Mouse (Mus musculus) hindbrain, embryonic 12.5 days (tissue): ENCODE results near the gene Cib3. TPM values are rescaled to one million over a fixed set of nuclear protein-coding genes. Genes with fewer than 3 reads are reported as not detected.
A peak's percentile ranks its signal among the peaks of the same experiment; 100 is the strongest.

Source experiments
- ATAC-seq: fragments of 200-750 bp; cut with Nextera tagmentation; 2 replicates; pipeline ENCODE4 v1.8.0; 2017; ENCODE audit warnings: moderate TSS enrichment; ENCODE audit not compliant: low FRiP score
- H3K27ac ChIP-seq: fragments of 300-500 bp; sonication (generic); 2 replicates; pipeline ENCODE4 v1.5.1; 2016; ENCODE audit warnings: mild to moderate bottlenecking
- H3K27me3 ChIP-seq: fragments of 300-500 bp; sonication (generic); 2 replicates; pipeline ENCODE4 v1.6.1; 2016; ENCODE audit warnings: mild to moderate bottlenecking
- H3K36me3 ChIP-seq: fragments of 300-500 bp; sonication (generic); 2 replicates; pipeline ENCODE4 v1.6.1; 2016; ENCODE audit warnings: mild to moderate bottlenecking
- H3K4me1 ChIP-seq: fragments of 300-500 bp; sonication (generic); 2 replicates; pipeline ENCODE4 v1.6.1; 2016
- H3K4me2 ChIP-seq: fragments of 300-500 bp; sonication (generic); replicated peaks from 2 replicates; pipeline ENCODE4 v1.6.1; 2016; ENCODE audit warnings: mild to moderate bottlenecking
- H3K4me3 ChIP-seq: fragments of 300-500 bp; sonication (generic); 2 replicates; pipeline ENCODE4 v1.5.1; 2016; ENCODE audit warnings: mild to moderate bottlenecking
- H3K9ac ChIP-seq: fragments of 300-500 bp; sonication (generic); 2 replicates; pipeline ENCODE4 v1.6.1; 2016; ENCODE audit warnings: mild to moderate bottlenecking, moderate library complexity
- H3K9me3 ChIP-seq: fragments of 300-500 bp; sonication (generic); replicated peaks from 2 replicates; pipeline ENCODE4 v1.6.1; 2016; ENCODE audit warnings: mild to moderate bottlenecking
- WGBS: fragments of 180-500 bp; shearing (Covaris S2); methylation state at CpG from one replicate; pipeline ENCODE4 v1.1.7; 2016; 5-methylcytosine and 5-hydroxymethylcytosine counted together
- polyA plus RNA-seq: library from polyadenylated mRNA; unstranded; fragments of >200 nt; fragmentation: Nextera tagmentation; extraction: Ambion mirVana; gene quantifications from 2 replicates; pipeline ENCODE4 v1.2.1, GENCODE M21; 2016

Gene Cib3
- polyA plus RNA-seq, 1 experiment from 2014 or later = not detected

DNA sequence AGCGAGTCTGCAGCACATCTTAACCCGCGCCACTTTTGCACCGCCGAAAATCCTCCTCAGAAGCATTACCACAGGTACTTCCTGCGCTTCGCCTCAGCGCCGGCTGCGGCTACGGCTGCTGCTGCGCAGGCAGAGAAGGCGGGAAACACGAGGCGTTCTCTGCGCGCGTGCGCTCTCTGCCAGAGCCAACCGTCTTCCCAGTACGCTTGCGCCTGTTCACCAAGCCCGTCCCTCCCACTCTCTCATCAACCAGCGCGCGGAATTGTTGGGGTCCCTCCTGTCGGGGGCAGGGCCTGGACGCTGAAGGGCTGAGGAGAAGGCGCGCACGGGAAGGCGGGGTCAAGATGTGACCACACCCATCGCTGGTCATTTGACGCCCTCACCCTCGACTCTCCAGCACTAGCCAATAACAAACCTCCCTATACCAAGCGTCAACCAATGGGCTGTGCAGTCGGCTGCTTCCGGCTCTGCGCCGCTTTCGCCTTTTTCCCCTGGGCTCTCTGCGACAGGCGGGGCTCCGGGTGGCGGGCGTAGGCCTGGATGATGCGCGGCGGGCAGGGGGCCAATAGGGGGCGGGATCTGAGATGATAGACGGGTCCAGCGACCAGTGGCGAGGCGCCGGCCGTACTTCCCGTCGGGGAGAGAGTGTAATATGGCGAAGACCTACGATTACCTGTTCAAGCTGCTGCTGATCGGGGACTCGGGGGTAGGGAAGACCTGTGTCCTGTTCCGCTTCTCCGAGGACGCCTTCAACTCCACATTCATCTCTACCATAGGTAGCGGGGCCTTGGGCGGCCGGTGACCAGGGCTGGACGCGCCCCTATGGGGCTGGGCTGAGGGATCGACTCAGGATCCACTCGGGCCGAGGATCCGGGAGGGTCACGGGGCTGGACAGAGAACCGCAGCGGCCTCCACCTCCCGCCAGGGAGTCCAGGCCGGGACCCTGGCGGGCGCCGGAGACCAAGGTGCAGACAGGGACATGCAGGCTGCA lies 51.6 kb downstream of the Cib3 start, which contains the start of gene Rab8a:
Rab8a (plus strand) TSS at position 494 of the 991 bp plus-strand sequence.
- Histone ChIP-seq H3K27me3 (no peaks in the 10 kb centered on the region), H3K9me3 (no peaks in the 10 kb centered on the region), H3K9ac (peak within 1 kb of the TSS; percentile 96), H3K4me3 (peak within 1 kb of the TSS; percentile 93), H3K4me1 (peaks cover 14% of the 10 kb centered on the region), H3K4me2 (peak within 1 kb of the TSS; percentile 93), H3K27ac (peak within 1 kb of the TSS; percentile 80), H3K36me3 (peaks cover 14% of the 10 kb centered on the region; the same call in 1 of the 2 replicates)
- peak; percentile 100 for ATAC-seq
- under 1% methylated on average over 80 of the region's 82 CpGs for WGBS

GRCm38 (mm10) chr8:72160007-72160406 lies 52.6 kb downstream of the Cib3 start:
- no peak for ATAC-seq
- no peaks in the 10 kb centered on the region for H3K9me3 ChIP-seq
- H3K36me3 ChIP-seq = 0 out of 2 replicates have a peak, but pooled peaks cover 10% of the 10 kb centered on the region
- peak overlapping the region; percentile 93 for H3K4me3 ChIP-seq
- no peak overlapping the region for H3K9ac ChIP-seq
- H3K27ac ChIP-seq = no peak overlapping the region
- no peaks in the 10 kb centered on the region for H3K27me3 ChIP-seq
- H3K4me1 ChIP-seq = peaks cover 14% of the 10 kb centered on the region
- H3K4me2 ChIP-seq = peak overlapping the region; percentile 65
- WGBS = 66% methylated on average over 3 of the region's 3 CpGs

DNA sequence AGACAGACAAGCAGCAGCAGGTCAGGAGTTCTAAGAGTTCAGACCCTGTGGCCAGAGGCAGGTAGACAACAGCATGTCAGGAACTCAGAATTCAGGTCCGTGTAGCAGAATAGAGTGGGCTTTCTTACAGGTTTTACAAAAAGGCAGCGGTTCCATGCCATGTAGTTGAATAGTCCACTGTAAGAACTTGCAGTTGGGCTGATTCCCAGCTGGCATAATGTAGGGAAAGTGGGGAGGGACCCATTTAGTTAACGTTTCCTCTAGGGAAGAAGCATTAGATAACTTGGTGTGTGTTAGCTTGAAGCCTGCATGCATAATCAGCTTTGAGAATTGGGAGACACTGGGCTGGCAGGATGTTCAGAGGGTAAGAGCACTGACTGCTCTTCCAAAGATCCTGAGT lies 53.9 kb downstream of the Cib3 start:
- H3K27me3 ChIP-seq = no peaks in the 10 kb centered on the region
- H3K9me3 ChIP-seq = no peaks in the 10 kb centered on the region
- no peak overlapping the region for H3K4me2 ChIP-seq
- 71% methylated on average over 3 of the region's 3 CpGs for WGBS
- peaks cover 14% of the 10 kb centered on the region for H3K4me1 ChIP-seq
- ATAC-seq = no peak
- H3K9ac ChIP-seq = no peak overlapping the region
- H3K4me3 ChIP-seq = no peak overlapping the region
- no peak overlapping the region for H3K27ac ChIP-seq
- 0 out of 2 replicates have a peak, but pooled peaks cover 9% of the 10 kb centered on the region for H3K36me3 ChIP-seq

DNA sequence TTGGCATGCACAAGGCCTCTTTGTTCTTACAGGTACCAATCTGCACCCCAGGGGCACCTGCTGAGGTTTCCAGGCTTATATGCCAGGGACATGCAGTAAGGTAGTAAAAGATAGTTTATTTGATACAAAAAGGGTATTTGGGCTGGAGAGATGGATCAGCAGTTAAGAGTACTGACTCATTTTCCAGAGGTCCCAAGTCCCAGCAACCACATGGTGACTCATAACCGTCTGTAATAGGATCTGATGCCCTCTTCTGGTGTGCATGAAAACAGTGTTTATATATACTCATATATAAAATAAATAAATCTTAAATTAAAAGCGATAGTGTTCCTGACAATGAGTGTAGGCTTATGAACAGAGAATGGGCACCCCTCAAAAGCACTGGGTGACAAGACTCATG lies 54.5 kb downstream of the Cib3 start:
- no peak overlapping the region for H3K4me3 ChIP-seq
- H3K9ac ChIP-seq = no peak overlapping the region
- no peak overlapping the region for H3K27ac ChIP-seq
- H3K9me3 ChIP-seq = no peaks in the 10 kb centered on the region
- H3K27me3 ChIP-seq = no peaks in the 10 kb centered on the region
- 0 out of 2 replicates have a peak, but pooled peaks cover 7% of the 10 kb centered on the region for H3K36me3 ChIP-seq
- no peak for ATAC-seq
- WGBS = 90% methylated on average over 2 of the region's 2 CpGs
- H3K4me1 ChIP-seq = peaks cover 14% of the 10 kb centered on the region
- H3K4me2 ChIP-seq = no peak overlapping the region

Other genes starting within 250 kb of the Cib3 start
- 0.27 and 0.94 TPM in 2 replicates for gene Cyp4f18, start 203.2 kb downstream of the Cib3 start, polyA plus RNA-seq
- gene Olfr372, start 171.6 kb downstream of the Cib3 start, polyA plus RNA-seq = not detected in 2 replicates
- not detected in 2 replicates for gene Olfr373, start 129.7 kb downstream of the Cib3 start, polyA plus RNA-seq
- gene Olfr374, start 105.8 kb downstream of the Cib3 start, polyA plus RNA-seq = not detected in 2 replicates
- 420 and 456 TPM in 2 replicates for gene Tpm4, start 77.9 kb downstream of the Cib3 start, polyA plus RNA-seq
- gene Rab8a, start 51.6 kb downstream of the Cib3 start, polyA plus RNA-seq = 111 and 115 TPM in 2 replicates
- gene Hsh2d, start 23.2 kb downstream of the Cib3 start, polyA plus RNA-seq = not detected in 2 replicates
- not detected in 2 replicates for gene Gm11034, start 799 bp upstream of the Cib3 start, polyA plus RNA-seq
- 85.6 and 94.3 TPM in 2 replicates for gene Fam32a, start 6.9 kb upstream of the Cib3 start, polyA plus RNA-seq
- 194 and 197 TPM in 2 replicates for gene Ap1m1, start 27.2 kb upstream of the Cib3 start, polyA plus RNA-seq
- gene Gm10282, start 92.4 kb upstream of the Cib3 start, polyA plus RNA-seq = 19.1 and 21.2 TPM in 2 replicates
- 9.4 and 10.3 TPM in 2 replicates for gene Klf2, start 106.2 kb upstream of the Cib3 start, polyA plus RNA-seq
- 74.3 and 74.5 TPM in 2 replicates for gene Eps15l1, start 208.6 kb upstream of the Cib3 start, polyA plus RNA-seq
- 1.3 and 1.9 TPM in 2 replicates for gene Calr3, start 231.0 kb upstream of the Cib3 start, polyA plus RNA-seq
- 15.9 and 16.5 TPM in 2 replicates for gene 1700030K09Rik, start 231.0 kb upstream of the Cib3 start, polyA plus RNA-seq